Mouse (Mus musculus): Measurements from ENCODE around the gene Car5a.

- TF ChIP-seq CTCF (IDR thresholded peaks at IDR 0.05 in 2 of 3, conservative IDR thresholded peaks at IDR 0.05 in 1 of 3; ENCODE audit: control insufficient read depth in 1 of 3, insufficient read depth in 1 of 3, low read depth in 2 of 3, low read length in 3 of 3, poor library complexity in 1 of 3, severe bottlenecking in 1 of 3) (no peak), ZKSCAN1 (IDR thresholded peaks at IDR 0.05; ENCODE audit: low read depth, low read length) (no peak), POLR2A (IDR thresholded peaks at IDR 0.05; ENCODE audit: control insufficient read depth in 1 of 2, insufficient read depth in 1 of 2, low read depth in 1 of 2, low read length in 2 of 2, poor library complexity in 1 of 2) (no peak), EP300 (IDR thresholded peaks at IDR 0.05; ENCODE audit: low read depth in 1 of 2, low read length in 2 of 2) (no peak), POLR2AphosphoS5 (IDR thresholded peaks at IDR 0.05; ENCODE audit: borderline replicate concordance, low read depth, low read length) (no peak), USF1 (IDR thresholded peaks at IDR 0.05; ENCODE audit: low read depth, low read length) (no peak)
Observed at GRCm38 (mm10) chr8:121889317-121889716, 55.4 kb downstream of the Car5a start.
